In the genomic region with DNA sequence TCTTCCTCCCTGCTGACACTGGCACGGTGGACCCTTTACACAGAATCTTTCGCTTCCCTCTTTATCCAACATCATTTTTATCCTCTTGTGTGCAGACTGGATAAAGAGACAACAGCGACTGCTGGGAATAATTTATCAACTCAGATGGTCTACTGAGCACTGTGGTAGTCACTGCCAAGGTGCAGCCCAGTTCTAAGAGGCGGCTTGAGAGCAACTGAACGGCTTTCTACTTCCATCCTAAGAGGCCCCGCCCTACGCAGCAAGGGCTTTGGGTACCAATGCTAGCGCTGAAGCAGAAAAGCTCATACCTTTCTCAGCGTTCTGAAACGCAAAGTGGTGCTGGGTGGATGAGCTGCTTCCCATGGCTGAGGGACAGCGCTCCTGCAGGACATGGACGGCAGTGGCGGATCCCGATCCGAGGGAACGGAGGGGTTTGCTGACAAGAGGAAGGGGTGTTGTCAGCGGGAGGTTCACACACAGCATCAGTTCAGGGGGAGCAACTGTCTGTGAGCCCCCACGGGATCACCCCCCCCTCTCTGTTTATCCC, we compare ENCODE assay signal across 10 mouse cellular contexts. TPM values are rescaled to one million over a fixed set of nuclear protein-coding genes. Genes with fewer than 3 reads are reported as not detected.
DNase-seq lines count a peak whose midpoint lies in the region; ATAC-seq lines count a peak whose summit lies in the region.
"Had no signal": no experiment of that assay in that cellular context is flagged by ENCODE, and none has a peak within 500 bp of the region (broad histone marks: within the 10 kb centered on the region; RNA-seq: fewer than 3 reads in every experiment).

No protein-coding gene starts in this region.

- no peak overlapping the region for H3K9ac ChIP-seq in limb, embryonic 12.5 days (replicated peaks)
- H3K9ac ChIP-seq in stomach, embryonic 16.5 days (ENCODE audit: low read length) = no peak overlapping the region
- H3K9ac ChIP-seq: liver, embryonic 15.5 days had no signal

- H3K27ac ChIP-seq in limb, embryonic 12.5 days = no peak overlapping the region
- H3K27ac ChIP-seq in stomach, embryonic 16.5 days (ENCODE audit: low read length) = no peak overlapping the region
- H3K27ac ChIP-seq: liver, embryonic 15.5 days had no signal

- peaks cover 46% of the 10 kb centered on the region for H3K27me3 ChIP-seq in megakaryocyte, embryonic 14.5 days (replicated peaks)
- H3K27me3 ChIP-seq in limb, embryonic 12.5 days = no peaks in the 10 kb centered on the region
- H3K27me3 ChIP-seq in stomach, embryonic 16.5 days (ENCODE audit: control insufficient read depth, insufficient read depth, low read length) = no peaks in the 10 kb centered on the region

- H3K4me1 ChIP-seq in megakaryocyte, embryonic 14.5 days = peaks cover 65% of the 10 kb centered on the region
- peaks cover 16% of the 10 kb centered on the region; the same call in 1 of the 2 replicates for H3K4me1 ChIP-seq in limb, embryonic 12.5 days (replicated peaks)
- no peaks in the 10 kb centered on the region for H3K4me1 ChIP-seq in stomach, embryonic 16.5 days (ENCODE audit: control insufficient read depth, insufficient read depth, low read length)
- H3K4me1 ChIP-seq: liver, embryonic 15.5 days had no signal

- 0 out of 2 replicates have a peak overlapping the region, but pooled peaks have one; percentile 11 for H3K4me2 ChIP-seq in limb, embryonic 12.5 days
- peak overlapping the region; percentile 20; the same call in 1 of the 2 replicates for H3K4me2 ChIP-seq in stomach, embryonic 16.5 days (ENCODE audit: low read depth, low read length)
- H3K4me2 ChIP-seq: liver, embryonic 15.5 days had no signal

- 29% methylated on average over 18 of the region's 18 CpGs for WGBS in limb, embryonic 12.5 days
- 18% methylated on average over 18 of the region's 18 CpGs for WGBS in stomach, embryonic 16.5 days

- peak overlapping the region; percentile 80 for H3K4me3 ChIP-seq in megakaryocyte, embryonic 14.5 days (replicated peaks)
- no peak overlapping the region for H3K4me3 ChIP-seq in limb, embryonic 12.5 days (replicated peaks)
- no peak overlapping the region for H3K4me3 ChIP-seq in stomach, embryonic 16.5 days (replicated peaks; ENCODE audit: low read length)
- H3K4me3 ChIP-seq: liver, embryonic 15.5 days had no signal

- peaks cover 43% of the 10 kb centered on the region for H3K9me3 ChIP-seq in megakaryocyte, embryonic 14.5 days
- no peaks in the 10 kb centered on the region for H3K9me3 ChIP-seq in limb, embryonic 12.5 days
- H3K9me3 ChIP-seq in stomach, embryonic 16.5 days (replicated peaks; ENCODE audit: control insufficient read depth, low read length) = peaks cover 7% of the 10 kb centered on the region; the same call in 1 of the 2 replicates
- H3K9me3 ChIP-seq: liver, embryonic 15.5 days had no signal

- DNase-seq in cerebellum, postnatal 25 days = peak; percentile 22 to 37
- no peak for DNase-seq in cerebellum, adult 9-11 months
- no peak for DNase-seq in ovary, postnatal 10 days (ENCODE audit: low spot score)
- DNase-seq in kidney, adult 9 months = no peak

- peaks cover 32% of the 10 kb centered on the region for H3K36me3 ChIP-seq in megakaryocyte, embryonic 14.5 days (replicated peaks; ENCODE audit: low read length)
- no peaks in the 10 kb centered on the region for H3K36me3 ChIP-seq in limb, embryonic 12.5 days
- no peaks in the 10 kb centered on the region for H3K36me3 ChIP-seq in stomach, embryonic 16.5 days (ENCODE audit: control insufficient read depth, insufficient read depth, low read length)
- H3K36me3 ChIP-seq: liver, embryonic 15.5 days had no signal

- ATAC-seq in megakaryocyte, adult 5-6 weeks (ENCODE audit: poor library complexity, severe bottlenecking) = no peak
- no peak for ATAC-seq in limb, embryonic 12.5 days (ENCODE audit: insufficient number of reproducible peaks, insufficient read depth, low FRiP score, low TSS enrichment, low read depth)
- ATAC-seq in stomach, embryonic 16.5 days (ENCODE audit: insufficient read depth, low FRiP score) = no peak

RNA-seq across cellular contexts. Expression of a gene that starts 3.2 kb away (rescaled TPM):
- polyA plus RNA-seq in megakaryocyte, embryonic 14.5 days (2012; ENCODE audit: insufficient read depth, low replicate concordance) = 0.37 TPM in 1 of 2 replicates, not detected in the other
- 4.7 and 5.5 TPM in 2 replicates for total RNA-seq in megakaryocyte, adult 5-6 weeks (2015)
- total RNA-seq in megakaryocyte, adult 5-6 weeks (2017) = 2.7 TPM in 2 replicates
- not detected in 2 replicates for polyA plus RNA-seq in limb, embryonic 12.5 days (2016; fragmentation: Nextera tagmentation; extraction: Ambion mirVana)
- polyA plus RNA-seq in stomach, embryonic 16.5 days (2015; fragmentation: Nextera tagmentation; extraction: Ambion mirVana) = 0.48 and 0.60 TPM in 2 replicates
- polyA plus RNA-seq: C2C12 had no signal

RNA-seq across cellular contexts. Expression of a gene that starts 25.1 kb away (rescaled TPM):
- 5.5 and 6.1 TPM in 2 replicates for polyA plus RNA-seq in megakaryocyte, embryonic 14.5 days (2012; ENCODE audit: insufficient read depth, low replicate concordance)
- 310 and 351 TPM in 2 replicates for total RNA-seq in megakaryocyte, adult 5-6 weeks (2015)
- total RNA-seq in megakaryocyte, adult 5-6 weeks (2017) = 171 and 196 TPM in 2 replicates
- 4.8 and 6.0 TPM in 2 replicates for polyA plus RNA-seq in limb, embryonic 12.5 days (2016; fragmentation: Nextera tagmentation; extraction: Ambion mirVana)
- polyA plus RNA-seq in stomach, embryonic 16.5 days (2015; fragmentation: Nextera tagmentation; extraction: Ambion mirVana) = 21.4 and 22.1 TPM in 2 replicates

RNA-seq across cellular contexts. Expression of a gene that starts 37.7 kb away (rescaled TPM):
- not detected in 2 replicates for polyA plus RNA-seq in megakaryocyte, embryonic 14.5 days (2012; ENCODE audit: insufficient read depth, low replicate concordance)
- total RNA-seq in megakaryocyte, adult 5-6 weeks (2015) = not detected in 2 replicates
- total RNA-seq in megakaryocyte, adult 5-6 weeks (2017) = not detected in 2 replicates
- polyA plus RNA-seq in limb, embryonic 12.5 days (2016; fragmentation: Nextera tagmentation; extraction: Ambion mirVana) = not detected in 2 replicates
- polyA plus RNA-seq in stomach, embryonic 16.5 days (2015; fragmentation: Nextera tagmentation; extraction: Ambion mirVana) = not detected in 2 replicates
- polyA plus RNA-seq: liver, embryonic 15.5 days had no signal

RNA-seq across cellular contexts. Expression of a gene that starts 57.4 kb away (rescaled TPM):
- polyA plus RNA-seq in megakaryocyte, embryonic 14.5 days (2012; ENCODE audit: insufficient read depth, low replicate concordance) = 5.1 and 10.0 TPM in 2 replicates
- 21.6 and 32.1 TPM in 2 replicates for total RNA-seq in megakaryocyte, adult 5-6 weeks (2015)
- 38.3 and 50.1 TPM in 2 replicates for total RNA-seq in megakaryocyte, adult 5-6 weeks (2017)
- polyA plus RNA-seq in limb, embryonic 12.5 days (2016; fragmentation: Nextera tagmentation; extraction: Ambion mirVana) = 45.6 and 46.5 TPM in 2 replicates
- polyA plus RNA-seq in stomach, embryonic 16.5 days (2015; fragmentation: Nextera tagmentation; extraction: Ambion mirVana) = 31.3 and 33.3 TPM in 2 replicates

Comparison
In these comparisons a context has a peak if more than half of its experiments do, and no peak if none do; other contexts are left out.
1. DNase-seq: peak in cerebellum, postnatal 25 days (2 of 2); none in cerebellum, adult 9-11 months (single experiment), ovary, postnatal 10 days (single experiment) and kidney, adult 9 months (single experiment).